Mouse (Mus musculus) CH12.LX (cell line): ENCODE data around the gene Ints1. TPM values are rescaled to one million over a fixed set of nuclear protein-coding genes. Genes with fewer than 3 reads are reported as not detected.

Experiments
- DNase-seq: peaks from one replicate; pipeline ENCODE4 v3.0.0-alpha.2; 2013; ENCODE audit errors: extremely low read depth
- H3K27ac ChIP-seq: 2 replicates; pipeline ENCODE4 v1.5.1; 2012; ENCODE audit warnings: low read depth, mild to moderate bottlenecking, control low read depth, moderate library complexity; ENCODE audit not compliant: insufficient read depth
- H3K27me3 ChIP-seq: replicated peaks from 2 replicates; pipeline ENCODE3; 2012; ENCODE audit warnings: inconsistent platforms
- H3K36me3 ChIP-seq, 2 experiments: replicated peaks in 1 of 2; 2 replicates each; pipeline versions ENCODE3 to v1.6.1; 2012; ENCODE audit warnings: inconsistent platforms in 1 of 2, low read length in 1 of 2, mild to moderate bottlenecking in 1 of 2, mixed read lengths in 1 of 2, moderate library complexity in 1 of 2; ENCODE audit not compliant: control insufficient read depth in 1 of 2, insufficient read depth in 1 of 2
- H3K4me1 ChIP-seq, 2 experiments: 2 replicates each; pipeline ENCODE4 v1.6.1; 2012; ENCODE audit warnings: inconsistent platforms in 1 of 2, moderate library complexity in 1 of 2; ENCODE audit not compliant: insufficient read depth in 2 of 2, control insufficient read depth in 1 of 2
- H3K4me2 ChIP-seq: 2 replicates; pipeline ENCODE4 v1.6.1; 2012; ENCODE audit warnings: low read depth, mild to moderate bottlenecking, control low read depth; ENCODE audit not compliant: poor library complexity, insufficient read depth, severe bottlenecking
- H3K4me3 ChIP-seq, 3 experiments: fragments of 150-350 bp in 1 of 3; sonication (generic) in 1 of 3; replicated peaks in 1 of 3; 2 replicates each; pipeline versions ENCODE3 to v1.5.1; 2011 to 2012; ENCODE audit warnings: low read depth in 2 of 3, low read length in 2 of 3, mild to moderate bottlenecking in 2 of 3, moderate library complexity in 2 of 3, control low read depth in 1 of 3, improper control_type of control experiment in 1 of 3, inconsistent platforms in 1 of 3, mixed read lengths in 1 of 3; ENCODE audit not compliant: poor library complexity in 1 of 3
- H3K79me2 ChIP-seq: replicated peaks from 2 replicates; pipeline ENCODE4 v1.6.1; 2012; ENCODE audit warnings: mild to moderate bottlenecking, moderate library complexity; ENCODE audit not compliant: control insufficient read depth, poor library complexity, insufficient read depth, severe bottlenecking; ENCODE audit errors: extremely low read depth
- H3K9ac ChIP-seq: 2 replicates; pipeline ENCODE4 v1.6.1; 2012; ENCODE audit warnings: low read depth, mild to moderate bottlenecking, control low read depth, moderate library complexity; ENCODE audit not compliant: insufficient read depth
- H3K9me3 ChIP-seq: replicated peaks from 2 replicates; pipeline ENCODE3; 2012; ENCODE audit warnings: low read length, inconsistent platforms, mixed read lengths
- CHD1 ChIP-seq: IDR thresholded peaks from 2 replicates; pipeline ENCODE4 v1.6.1; 2012; ENCODE audit warnings: low read depth, low read length, improper control_type of control experiment, inconsistent platforms
- CHD2 ChIP-seq: IDR thresholded peaks from 2 replicates; pipeline ENCODE4 v1.6.1; 2011; ENCODE audit warnings: low read length, improper control_type of control experiment
- CTCF ChIP-seq, 2 experiments: IDR thresholded peaks in 1 of 2; conservative IDR thresholded peaks in 1 of 2; 2 replicates each; pipeline ENCODE4 v1.5.1; 2011 to 2012; ENCODE audit warnings: low read depth in 2 of 2, low read length in 2 of 2, improper control_type of control experiment in 1 of 2, inconsistent platforms in 1 of 2, mild to moderate bottlenecking in 1 of 2, moderate library complexity in 1 of 2
- ETS1 ChIP-seq: conservative IDR thresholded peaks from 2 replicates; pipeline ENCODE4 v1.6.1; 2012; ENCODE audit warnings: low read depth, mild to moderate bottlenecking, inconsistent platforms, low read length, improper control_type of control experiment, moderate library complexity
- JUN ChIP-seq: IDR thresholded peaks from 2 replicates; pipeline ENCODE4 v1.6.1; 2011; ENCODE audit warnings: low read depth, mild to moderate bottlenecking, low read length, improper control_type of control experiment, moderate library complexity; ENCODE audit not compliant: insufficient read depth
- JUND ChIP-seq: conservative IDR thresholded peaks from 2 replicates; pipeline ENCODE4 v1.6.1; 2011; ENCODE audit warnings: low read depth, low read length, improper control_type of control experiment
- MEF2A ChIP-seq: IDR thresholded peaks from 2 replicates; pipeline ENCODE4 v1.6.1; 2014; ENCODE audit warnings: low read depth, mild to moderate bottlenecking, inconsistent platforms, low read length, improper control_type of control experiment, borderline replicate concordance
- MXI1 ChIP-seq: IDR thresholded peaks from 2 replicates; pipeline ENCODE4 v1.6.1; 2011; ENCODE audit warnings: mild to moderate bottlenecking, low read depth, low read length, improper control_type of control experiment
- NRF1 ChIP-seq: IDR thresholded peaks from 2 replicates; pipeline ENCODE4 v1.6.1; 2014; ENCODE audit warnings: low read depth, mild to moderate bottlenecking, inconsistent platforms, low read length, improper control_type of control experiment, moderate library complexity
- POLR2AphosphoS2 ChIP-seq: IDR thresholded peaks from 2 replicates; pipeline ENCODE4 v1.6.1; 2011; ENCODE audit warnings: low read depth, low read length, improper control_type of control experiment
- RAD21 ChIP-seq: IDR thresholded peaks from 2 replicates; pipeline ENCODE4 v1.6.1; 2011; ENCODE audit warnings: low read depth, mild to moderate bottlenecking, low read length, improper control_type of control experiment, moderate library complexity
- TBP ChIP-seq: conservative IDR thresholded peaks from 2 replicates; pipeline ENCODE4 v1.6.1; 2011; ENCODE audit warnings: low read depth, low read length, improper control_type of control experiment
- UBTF ChIP-seq: IDR thresholded peaks from 2 replicates; pipeline ENCODE4 v1.6.1; 2012; ENCODE audit warnings: low read depth, mild to moderate bottlenecking, inconsistent platforms, low read length, improper control_type of control experiment, moderate library complexity
- ZC3H11A ChIP-seq: IDR thresholded peaks from 2 replicates; pipeline ENCODE4 v1.6.1; 2012; ENCODE audit warnings: low read depth, mild to moderate bottlenecking, inconsistent platforms, low read length, improper control_type of control experiment
- ZKSCAN1 ChIP-seq: IDR thresholded peaks from 2 replicates; pipeline ENCODE4 v1.6.1; 2012; ENCODE audit warnings: low read depth, inconsistent platforms, low read length, improper control_type of control experiment, borderline replicate concordance
- ZMIZ1 ChIP-seq: IDR thresholded peaks from 2 replicates; pipeline ENCODE4 v1.6.1; 2012; ENCODE audit warnings: low read depth, mild to moderate bottlenecking, inconsistent platforms, low read length, improper control_type of control experiment
- dilution Hi-C: fragments of 300-500 bp; cut with MboI; formaldehyde crosslinking; loops from 2 replicates; pipeline ENCODE4 v1.14.3; 2020; ENCODE audit warnings: low sequenced_read_pairs; ENCODE audit not compliant: extremely low pct_unique_long_range_greater_than_20kb, extremely low pct_ligation_motif_present
- in situ Hi-C: fragments of 300-500 bp; cut with MboI; formaldehyde crosslinking; loops from 3 replicates; pipeline ENCODE4 v1.14.3; 2019; ENCODE audit warnings: low sequenced_read_pairs, low pct_ligation_motif_present, low pct_unique_long_range_greater_than_20kb, mixed read lengths
- polyA plus RNA-seq: library from polyadenylated mRNA; unstranded; fragments of >175 nt; gene quantifications from 2 replicates; pipeline ENCODE4 v1.2.1, GENCODE M21; 2012; ENCODE audit warnings: low read depth; ENCODE audit not compliant: insufficient read length
- total RNA-seq, 2 experiments: library from RNA; depleted of rRNA; stranded (reverse); fragments of 300-350 nt in 1 of 2; fragments of >200 nt in 1 of 2; gene quantifications; 2 replicates each; pipeline ENCODE4 v1.2.3; 2012 to 2014

Gene Ints1
- total and polyA plus RNA-seq, 3 experiments: 19.8 to 88.2 (median 72.1) TPM

- Histone ChIP-seq H3K4me1 (peaks cover 16 to 24% of the 10 kb centered on the region in 2 experiments), H3K4me2 (no peak overlapping the region)
- in situ Hi-C loops: no loop called here
- TF ChIP-seq ZC3H11A (no peak), ZMIZ1 (no peak), CHD1 (no peak), JUN (no peak), CHD2 (no peak), JUND (no peak), MXI1 (no peak), ETS1 (no peak), UBTF (no peak), MEF2A (no peak), POLR2AphosphoS2 (no peak), ZKSCAN1 (no peak)
- TF ChIP-seq, all 38 proteins: peak for 0
- Histone ChIP-seq H3K27ac (no peak overlapping the region), H3K9me3 (no peaks in the 10 kb centered on the region), H3K4me3 (no peak overlapping the region), H3K36me3 (peaks cover under 1 to 24% of the 10 kb centered on the region in 2 experiments), H3K27me3 (peaks cover 10% of the 10 kb centered on the region), H3K9ac (no peak overlapping the region), H3K79me2 (no peaks in the 10 kb centered on the region)
- DNase-seq: no peak
- dilution Hi-C loops: no loop called here
Observed at GRCm38 (mm10) chr5:139816445-139816844, 41.0 kb upstream of the Ints1 start.

GRCm38 (mm10) chr5:139815964-139816363 lies 40.5 kb upstream of the Ints1 start:
- Histone ChIP-seq H3K9ac (no peak overlapping the region), H3K4me1 (peaks cover 16 to 24% of the 10 kb centered on the region in 2 experiments), H3K9me3 (no peaks in the 10 kb centered on the region), H3K27me3 (peaks cover 10% of the 10 kb centered on the region), H3K79me2 (no peaks in the 10 kb centered on the region), H3K36me3 (peaks cover 0 to 19% of the 10 kb centered on the region in 2 experiments), H3K4me3 (no peak overlapping the region), H3K4me2 (no peak overlapping the region), H3K27ac (no peak overlapping the region)
- DNase-seq: no peak
- in situ Hi-C loops (no loop called here), dilution Hi-C loops (no loop called here)
- TF ChIP-seq TBP (no peak), RAD21 (no peak), CHD2 (no peak), ZMIZ1 (no peak), CTCF (conservative IDR thresholded peaks at IDR 0.05 in 1 of 2, IDR thresholded peaks at IDR 0.05 in 1 of 2; ENCODE audit: low read depth in 2 of 2, low read length in 2 of 2) (no peak), NRF1 (no peak)
